Mouse (Mus musculus): Measurements from ENCODE around the gene Urod. TPM values are rescaled to one million over a fixed set of nuclear protein-coding genes. Genes with fewer than 3 reads are reported as not detected.
A peak's percentile ranks its signal among the peaks of the same experiment; 100 is the strongest.

Urod gene
- polyA plus RNA-seq, 1 experiment, result 75.4 TPM

DNA sequence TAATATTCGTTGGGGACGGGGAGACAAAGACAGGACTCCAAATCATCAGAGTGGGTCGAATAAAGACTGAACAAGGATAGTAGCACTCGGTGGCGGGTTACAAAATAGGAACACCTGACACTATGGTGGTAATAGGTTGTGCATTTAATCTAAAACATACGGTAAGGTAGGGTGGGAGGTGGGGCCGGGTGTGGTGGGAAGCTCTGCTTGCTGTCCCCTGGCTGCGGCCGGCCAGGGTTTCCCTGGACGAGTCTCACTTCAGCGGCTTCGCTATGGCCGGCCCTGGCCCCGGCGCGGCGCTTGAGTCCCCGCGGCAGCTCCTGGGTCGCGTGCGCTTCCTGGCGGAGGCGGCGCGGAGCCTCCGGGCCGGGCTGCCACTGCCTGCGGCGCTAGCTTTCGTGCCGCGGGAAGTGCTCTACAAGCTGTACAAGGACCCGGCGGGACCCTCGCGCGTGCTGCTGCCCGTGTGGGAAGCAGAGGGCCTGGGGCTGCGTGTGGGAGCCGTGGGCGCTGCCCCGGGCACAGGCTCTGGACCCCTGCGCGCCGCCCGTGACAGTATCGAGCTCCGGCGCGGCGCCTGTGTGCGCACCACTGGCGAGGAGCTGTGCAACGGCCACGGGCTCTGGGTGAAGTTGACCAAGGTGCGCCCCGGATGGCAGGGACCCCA lies 1.1 kb upstream of the Urod start, which contains the start of gene Hectd3:
Hectd3 (plus strand) TSS at position 187 of the 667 bp plus-strand sequence.
- peak; percentile 44 for DNase-seq (ENCODE audit: low spot score)

DNA sequence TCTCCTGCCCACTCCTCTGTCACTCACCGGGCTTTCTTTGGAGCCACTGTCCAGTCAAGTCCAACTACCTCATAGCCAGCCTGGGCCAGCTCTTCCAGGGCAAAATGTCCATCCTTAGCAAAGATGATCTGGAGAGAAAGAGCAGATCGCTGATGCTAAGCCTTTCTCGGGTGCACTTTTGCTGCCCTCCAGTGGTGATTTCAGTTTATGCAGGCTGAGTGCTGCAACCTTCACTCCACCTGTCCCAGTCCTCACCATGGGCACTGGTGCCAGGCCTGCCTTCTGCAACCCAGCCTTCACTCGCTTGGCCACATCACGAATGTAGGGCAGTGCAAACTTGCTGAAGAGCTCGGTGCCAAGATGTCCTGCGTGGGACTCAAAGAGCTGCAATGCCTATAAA lies 2.8 kb downstream of the Urod start:
- peak; percentile 55 for DNase-seq (ENCODE audit: low spot score)

DNA sequence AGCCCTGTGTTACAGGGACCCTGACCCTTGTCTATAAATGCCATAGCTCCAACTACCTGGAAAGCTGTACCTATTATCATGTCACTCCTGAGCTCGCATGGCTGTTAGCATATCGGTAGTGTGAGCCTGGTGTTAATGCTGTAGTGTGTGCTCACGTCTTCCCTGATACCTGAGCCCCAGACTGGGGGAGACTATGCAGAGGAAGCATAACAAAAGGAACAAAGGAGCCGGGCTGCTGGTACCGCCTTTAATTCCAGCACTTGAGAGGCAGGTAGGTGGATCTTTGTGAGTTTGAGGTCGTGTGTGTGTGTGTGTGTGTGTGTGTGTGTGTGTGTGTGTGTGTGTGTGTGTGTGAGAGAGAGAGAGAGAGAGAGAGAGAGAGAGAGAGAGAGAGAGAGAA lies 4.5 kb downstream of the Urod start:
- no peak for DNase-seq (ENCODE audit: low spot score)

GRCm38 (mm10) chr4:116987122-116987456 lies 7.1 kb downstream of the Urod start:
- no peak for DNase-seq (ENCODE audit: low spot score)

- peak; percentile 24 for DNase-seq (ENCODE audit: low spot score)
Measured at GRCm38 (mm10) chr4:116986400-116987121, 7.7 kb downstream of the Urod start.

GRCm38 (mm10) chr4:116985681-116986080 lies 8.5 kb downstream of the Urod start:
- no peak for DNase-seq (ENCODE audit: low spot score)

DNA sequence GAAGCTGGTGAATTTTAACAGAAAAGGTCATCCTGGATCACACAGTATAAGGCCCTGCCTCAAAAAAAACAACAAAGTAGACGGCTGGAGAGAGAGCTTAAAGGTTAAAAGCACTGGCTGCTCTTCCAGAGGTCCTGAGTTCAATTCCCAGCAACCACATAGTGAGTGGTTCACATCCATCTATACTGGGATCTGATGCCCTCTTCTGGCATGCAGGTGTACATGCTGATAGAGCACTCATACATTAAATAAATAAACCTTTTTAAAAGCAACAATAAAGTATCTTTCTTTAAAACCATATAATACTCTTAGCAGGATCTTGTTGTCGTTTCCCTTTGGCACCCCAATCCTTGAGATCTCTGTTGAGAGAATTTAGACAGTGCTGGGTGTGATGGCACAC lies 17.7 kb downstream of the Urod start:
- DNase-seq (ENCODE audit: low spot score), result no peak

DNA sequence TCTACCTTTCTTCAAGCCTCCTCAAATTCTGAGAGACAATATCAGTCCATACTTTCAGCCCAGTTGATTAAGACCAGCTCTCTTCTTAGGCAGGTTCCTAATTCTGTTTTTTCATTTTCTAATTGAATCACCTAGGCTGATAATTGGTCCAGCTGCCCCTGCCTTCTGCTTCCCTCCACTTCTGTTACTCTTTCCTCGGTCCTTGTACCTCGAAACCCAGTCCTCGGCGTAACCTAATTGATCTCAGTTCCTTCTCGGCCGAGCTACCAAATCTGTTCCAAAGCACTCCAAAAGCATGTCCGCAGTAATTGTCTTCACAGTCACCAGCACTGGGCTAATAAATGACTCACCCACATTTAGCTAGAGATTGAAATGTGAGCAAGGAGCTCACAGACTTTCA lies 39.3 kb downstream of the Urod start:
- no peak for DNase-seq (ENCODE audit: low spot score)

- DNase-seq (ENCODE audit: low spot score), result no peak
Measured at GRCm38 (mm10) chr4:116951642-116952041, 42.6 kb downstream of the Urod start.

- DNase-seq (ENCODE audit: low spot score), result no peak
Measured at GRCm38 (mm10) chr4:116944055-116944454, 50.2 kb downstream of the Urod start.

DNA sequence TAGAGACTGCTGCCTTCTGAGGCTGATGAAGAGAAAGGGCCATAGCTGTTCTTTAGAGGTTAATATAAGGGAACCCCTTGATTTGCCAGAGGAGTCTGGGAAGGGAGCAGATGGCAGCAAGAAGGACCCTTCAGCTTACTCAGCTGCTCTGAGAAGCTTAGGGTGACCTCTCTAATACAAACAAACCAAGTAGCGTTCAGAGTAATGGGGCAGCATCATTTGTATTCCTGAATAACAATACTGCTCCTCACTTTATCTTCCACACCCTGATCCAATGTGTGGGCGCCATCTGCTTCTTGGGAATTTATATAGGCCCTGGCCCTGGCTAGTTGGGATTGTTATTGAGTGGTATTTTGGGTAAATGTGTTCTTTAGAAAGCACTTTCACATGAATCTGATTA lies 51.5 kb downstream of the Urod start:
- DNase-seq (ENCODE audit: low spot score), result no peak

Other genes starting within 250 kb of the Urod start
- 25.8 and 31.2 TPM in 2 replicates for gene Toe1, start 186.8 kb downstream of the Urod start, polyA plus RNA-seq (2012; rRNA removed)
- 5.0 and 6.6 TPM in 2 replicates for gene Mutyh, start 186.7 kb downstream of the Urod start, polyA plus RNA-seq (2012; rRNA removed)
- 0.24 and 0.26 TPM in 2 replicates for gene Hpdl, start 172.7 kb downstream of the Urod start, polyA plus RNA-seq (2012; rRNA removed)
- gene Zswim5, start 117.0 kb downstream of the Urod start, polyA plus RNA-seq (2012; rRNA removed), result 1.2 and 1.3 TPM in 2 replicates
- 27.9 and 30.0 TPM in 2 replicates for gene Hectd3, start 904 bp upstream of the Urod start, polyA plus RNA-seq (2012; rRNA removed)
- gene Eif2b3, start 25.0 kb upstream of the Urod start, polyA plus RNA-seq (2012; rRNA removed), result 21.9 and 24.0 TPM in 2 replicates
- 2.2 and 3.3 TPM in 2 replicates for gene Ptch2, start 101.7 kb upstream of the Urod start, polyA plus RNA-seq (2012; rRNA removed)
- 13.0 and 19.4 TPM in 2 replicates for gene Btbd19, start 131.3 kb upstream of the Urod start, polyA plus RNA-seq (2012; rRNA removed)
- gene Tctex1d4, start 132.4 kb upstream of the Urod start, polyA plus RNA-seq (2012; rRNA removed), result 0.35 and 0.58 TPM in 2 replicates
- 12.6 and 15.5 TPM in 2 replicates for gene Plk3, start 139.6 kb upstream of the Urod start, polyA plus RNA-seq (2012; rRNA removed)
- 1,373 and 1,379 TPM in 2 replicates for gene Rps8, start 161.8 kb upstream of the Urod start, polyA plus RNA-seq (2012; rRNA removed)
- 0.89 and 1.0 TPM in 2 replicates for gene Kif2c, start 188.2 kb upstream of the Urod start, polyA plus RNA-seq (2012; rRNA removed)

Measured in urinary bladder, adult 2 months (tissue).